Mouse (Mus musculus) hindbrain, postnatal 0 days (tissue): ENCODE measurements around the gene Nr1i3. TPM values are rescaled to one million over a fixed set of nuclear protein-coding genes. Genes with fewer than 3 reads are reported as not detected.

ENCODE experiments used
- ATAC-seq: fragments of 200-750 bp; cut with Nextera tagmentation; 2 replicates; pipeline ENCODE4 v1.8.0; 2017; ENCODE audit warnings: mild to moderate bottlenecking, moderate TSS enrichment, moderate library complexity
- DNase-seq: peaks from one replicate; pipeline ENCODE4 v3.0.0-alpha.2; 2015; ENCODE audit warnings: low spot score
- H3K27ac ChIP-seq: fragments of 300-500 bp; sonication (generic); 2 replicates; pipeline ENCODE4 v1.5.1; 2014; ENCODE audit warnings: mild to moderate bottlenecking
- H3K27me3 ChIP-seq: fragments of 300-500 bp; sonication (generic); 2 replicates; pipeline ENCODE4 v1.6.1; 2014; ENCODE audit warnings: low read length, mixed read lengths; ENCODE audit not compliant: insufficient read depth
- H3K36me3 ChIP-seq: fragments of 300-500 bp; sonication (generic); 2 replicates; pipeline ENCODE4 v1.6.1; 2014; ENCODE audit warnings: low read length, mixed read lengths; ENCODE audit not compliant: insufficient read depth
- H3K4me1 ChIP-seq: fragments of 300-500 bp; sonication (generic); 2 replicates; pipeline ENCODE4 v1.6.1; 2014; ENCODE audit warnings: antibody characterized with exemption, low read length, mixed read lengths; ENCODE audit not compliant: insufficient read depth
- H3K4me2 ChIP-seq: fragments of 300-500 bp; sonication (generic); 2 replicates; pipeline ENCODE4 v1.6.1; 2014; ENCODE audit warnings: low read depth, mild to moderate bottlenecking, low read length, moderate library complexity, mixed read lengths
- H3K4me3 ChIP-seq: fragments of 300-500 bp; sonication (generic); 2 replicates; pipeline ENCODE4 v1.5.1; 2014; ENCODE audit warnings: low read length
- H3K9ac ChIP-seq: fragments of 300-500 bp; sonication (generic); replicated peaks from 2 replicates; pipeline ENCODE4 v1.6.1; 2014; ENCODE audit warnings: mild to moderate bottlenecking, low read length, moderate library complexity, mixed read lengths
- H3K9me3 ChIP-seq: fragments of 300-500 bp; sonication (generic); 2 replicates; pipeline ENCODE4 v1.6.1; 2016; ENCODE audit warnings: low read length, mixed read lengths
- CTCF ChIP-seq: IDR thresholded peaks from 2 replicates; pipeline ENCODE4 v1.5.1; 2016; ENCODE audit warnings: antibody characterized with exemption, control low read depth, low read depth
- WGBS: fragments of 180-500 bp; shearing (Covaris S2); extraction: QIAGEN DNeasy Blood & Tissue Kit; methylation state at CpG from one replicate; pipeline ENCODE4 v1.1.7; 2014; 5-methylcytosine and 5-hydroxymethylcytosine counted together
- polyA plus RNA-seq: library from polyadenylated mRNA; unstranded; fragments of >200 nt; fragmentation: Nextera tagmentation; extraction: Ambion mirVana; gene quantifications from 2 replicates; pipeline ENCODE4 v1.2.1, GENCODE M21; 2015
- total RNA-seq: library from RNA; depleted of rRNA; stranded (reverse); fragments of >200 nt; gene quantifications from 2 replicates; pipeline ENCODE4 v1.2.3, GENCODE M21; 2014

The Nr1i3 gene
- total and polyA plus RNA-seq, 2 experiments from 2014 or later = 0.40 TPM; not detected in 1

GRCm38 (mm10) chr1:171222238-171223155 lies 8.7 kb downstream of the Nr1i3 start, which contains the start of gene Tomm40l:
TSS of gene Tomm40l (minus strand) at chr1:171222514.
- 1% methylated on average over 28 of the region's 28 CpGs for WGBS
- Histone ChIP-seq H3K36me3 (peaks cover 17% of the 10 kb centered on the region; the same call in 1 of the 2 replicates), H3K9me3 (no peaks in the 10 kb centered on the region), H3K27me3 (no peaks in the 10 kb centered on the region), H3K4me3 (peak within 1 kb of the TSS; percentile 51), H3K4me2 (peak within 1 kb of the TSS; percentile 67), H3K4me1 (peaks cover 7% of the 10 kb centered on the region; the same call in 1 of the 2 replicates), H3K27ac (peak within 1 kb of the TSS; percentile 62; the same call in 1 of the 2 replicates), H3K9ac (peak within 1 kb of the TSS; percentile 54)
- DNase-seq (peak; percentile 97), ATAC-seq (peak; percentile 98)
- peak; percentile 75 for TF ChIP-seq CTCF

GRCm38 (mm10) chr1:171223168-171223567 lies 9.4 kb downstream of the Nr1i3 start:
- WGBS = 79% methylated on average over 6 of the region's 6 CpGs
- Histone ChIP-seq H3K4me3 (peak overlapping the region; percentile 51), H3K27me3 (no peaks in the 10 kb centered on the region), H3K27ac (peak overlapping the region; percentile 62; the same call in 1 of the 2 replicates), H3K9me3 (no peaks in the 10 kb centered on the region), H3K36me3 (peaks cover 14% of the 10 kb centered on the region; the same call in 1 of the 2 replicates), H3K4me2 (peak overlapping the region; percentile 67), H3K4me1 (peaks cover 7% of the 10 kb centered on the region; the same call in 1 of the 2 replicates), H3K9ac (peak overlapping the region; percentile 21; the same call in 1 of the 2 replicates)
- DNase-seq (no peak), ATAC-seq (no peak)
- no peak for TF ChIP-seq CTCF

- no peaks in the 10 kb centered on the region for H3K27me3 ChIP-seq
- no peak for DNase-seq
- H3K9me3 ChIP-seq = no peaks in the 10 kb centered on the region
- peaks cover 7% of the 10 kb centered on the region; the same call in 1 of the 2 replicates for H3K4me1 ChIP-seq
- no peak overlapping the region for H3K4me3 ChIP-seq
- ATAC-seq = no peak
- H3K4me2 ChIP-seq = no peak overlapping the region
- no peak overlapping the region for H3K27ac ChIP-seq
- WGBS = 95% methylated on average over 2 of the region's 2 CpGs
- H3K36me3 ChIP-seq = peaks cover 12% of the 10 kb centered on the region; the same call in 1 of the 2 replicates
- H3K9ac ChIP-seq = no peak overlapping the region
- TF ChIP-seq CTCF = no peak
Measured at GRCm38 (mm10) chr1:171223796-171224195, 10.0 kb downstream of the Nr1i3 start.

DNA sequence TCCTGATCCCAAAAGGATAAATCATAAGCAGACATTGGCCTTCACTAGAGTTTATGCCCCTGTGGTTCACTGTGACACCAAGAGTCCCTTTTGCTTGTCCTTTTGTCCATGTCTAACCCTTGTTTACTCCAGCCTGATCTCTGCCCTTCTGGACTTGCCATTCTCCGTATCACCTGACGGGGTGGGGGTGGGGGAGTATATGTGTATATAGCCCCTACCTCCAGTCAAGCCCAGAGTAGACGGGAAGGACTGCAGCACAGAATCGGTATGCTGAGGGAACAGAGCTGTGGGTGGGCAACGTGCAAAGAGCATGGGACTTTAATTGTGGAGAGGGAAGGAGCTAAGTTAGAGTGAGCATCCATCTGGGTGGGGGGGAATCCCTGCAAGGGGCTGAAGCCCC lies 11.1 kb downstream of the Nr1i3 start, which contains the start of gene Apoa2:
Gene Apoa2, plus strand, starts transcription at position 198 of the 400 bp plus-strand sequence.
- Histone ChIP-seq H3K9ac (no peak within 1 kb of the TSS), H3K4me2 (no peak within 1 kb of the TSS), H3K36me3 (peaks cover 2% of the 10 kb centered on the region; the same call in 1 of the 2 replicates), H3K27me3 (no peaks in the 10 kb centered on the region), H3K27ac (no peak within 1 kb of the TSS), H3K9me3 (no peaks in the 10 kb centered on the region), H3K4me1 (peaks cover 7% of the 10 kb centered on the region; the same call in 1 of the 2 replicates), H3K4me3 (no peak within 1 kb of the TSS)
- no peak for ATAC-seq
- no peak for DNase-seq
- TF ChIP-seq CTCF = no peak
- 82% methylated on average over 5 of the region's 5 CpGs for WGBS

- Histone ChIP-seq H3K4me3 (no peak overlapping the region), H3K4me1 (no peaks in the 10 kb centered on the region), H3K27ac (no peak overlapping the region), H3K27me3 (no peaks in the 10 kb centered on the region), H3K36me3 (no peaks in the 10 kb centered on the region), H3K9me3 (no peaks in the 10 kb centered on the region), H3K4me2 (no peak overlapping the region), H3K9ac (no peak overlapping the region)
- TF ChIP-seq CTCF = no peak
- ATAC-seq = no peak
- WGBS = 48% methylated on average over 4 of the region's 4 CpGs
- DNase-seq = no peak
Measured at GRCm38 (mm10) chr1:171226780-171227179, 13.0 kb downstream of the Nr1i3 start.

GRCm38 (mm10) chr1:171227879-171228278 lies 14.1 kb downstream of the Nr1i3 start:
- ATAC-seq = no peak
- no peak for TF ChIP-seq CTCF
- H3K36me3 ChIP-seq = no peaks in the 10 kb centered on the region
- no peak for DNase-seq
- no peaks in the 10 kb centered on the region for H3K9me3 ChIP-seq
- 88% methylated on average over 1 of the region's 1 CpGs for WGBS
- H3K4me1 ChIP-seq = no peaks in the 10 kb centered on the region
- H3K9ac ChIP-seq = no peak overlapping the region
- H3K4me3 ChIP-seq = no peak overlapping the region
- no peaks in the 10 kb centered on the region for H3K27me3 ChIP-seq
- no peak overlapping the region for H3K4me2 ChIP-seq
- no peak overlapping the region for H3K27ac ChIP-seq
